Mouse (Mus musculus) heart, postnatal 0 days (tissue): Measurements from ENCODE around the gene Lnx2.

Source experiments
- CTCF ChIP-seq: IDR thresholded peaks from 2 replicates; pipeline ENCODE4 v1.5.1; 2016; ENCODE audit warnings: antibody characterized with exemption, control low read depth, low read depth
- EP300 ChIP-seq: IDR thresholded peaks from 2 replicates; pipeline ENCODE4 v1.6.1; 2016; ENCODE audit warnings: antibody characterized with exemption, low read depth

GRCm38 (mm10) chr5:147056712-147057290, 19.6 kb downstream of the Lnx2 start:
- no peak for TF ChIP-seq CTCF
- no peak for TF ChIP-seq EP300
